Mouse (Mus musculus) inflammation-experienced regulatory T-cells, adult 6 months (primary cell): ENCODE measurements around the gene Med9. TPM values are rescaled to one million over a fixed set of nuclear protein-coding genes. Genes with fewer than 3 reads are reported as not detected.

ENCODE experiments used
- ATAC-seq: one replicate; pipeline ENCODE4 v1.8.0; 2017
- polyA plus RNA-seq, 3 experiments: library from polyadenylated mRNA; unstranded; fragments of 100-300 nt; shearing (Covaris generic); gene quantifications; one replicate each; pipeline ENCODE4 v1.2.1; 2017

Med9 gene
- polyA plus RNA-seq, 3 experiments from 2014 or later, result 4.0 to 8.1 (median 6.0) TPM

DNA sequence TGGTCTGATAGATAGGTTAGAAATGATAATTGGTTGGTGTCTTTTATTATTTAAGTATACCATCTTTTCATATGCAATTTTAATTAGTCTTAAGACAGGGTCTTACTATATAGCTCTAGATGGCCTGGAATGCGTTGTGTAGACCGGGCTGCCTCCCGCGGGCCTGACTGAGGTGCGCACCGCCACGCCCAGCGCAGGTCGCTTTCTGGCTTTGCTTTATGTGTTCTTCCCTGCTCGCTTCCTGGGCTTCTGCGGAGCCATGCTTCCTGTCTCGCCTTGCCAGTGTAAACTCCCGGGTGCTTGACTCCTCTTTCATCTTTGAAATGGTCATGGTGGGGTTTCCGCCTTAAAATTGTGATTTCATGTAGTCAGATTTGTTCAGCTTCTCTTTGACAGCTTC, 4.9 kb downstream of the Med9 start:
- ATAC-seq, result no peak

DNA sequence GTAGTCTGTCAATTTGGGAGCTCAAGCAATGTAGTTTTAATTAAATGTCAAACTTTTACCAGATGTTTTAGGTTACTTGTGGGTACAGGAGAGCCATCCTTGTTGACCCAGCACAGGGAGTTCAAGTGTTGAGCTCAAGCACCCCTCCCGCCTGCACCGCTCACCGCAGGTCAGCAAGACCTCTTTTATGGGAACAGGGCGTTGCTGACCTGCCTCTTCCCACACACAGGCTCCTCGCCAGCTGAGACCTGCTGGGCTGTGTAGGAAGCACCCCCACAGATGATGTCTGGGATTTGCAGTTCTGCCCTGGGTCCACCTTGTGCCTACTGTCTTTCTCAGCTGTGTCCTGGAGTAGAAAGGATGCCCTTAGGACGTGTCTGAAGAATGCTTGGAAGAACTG, 8.7 kb downstream of the Med9 start:
- no peak for ATAC-seq

DNA sequence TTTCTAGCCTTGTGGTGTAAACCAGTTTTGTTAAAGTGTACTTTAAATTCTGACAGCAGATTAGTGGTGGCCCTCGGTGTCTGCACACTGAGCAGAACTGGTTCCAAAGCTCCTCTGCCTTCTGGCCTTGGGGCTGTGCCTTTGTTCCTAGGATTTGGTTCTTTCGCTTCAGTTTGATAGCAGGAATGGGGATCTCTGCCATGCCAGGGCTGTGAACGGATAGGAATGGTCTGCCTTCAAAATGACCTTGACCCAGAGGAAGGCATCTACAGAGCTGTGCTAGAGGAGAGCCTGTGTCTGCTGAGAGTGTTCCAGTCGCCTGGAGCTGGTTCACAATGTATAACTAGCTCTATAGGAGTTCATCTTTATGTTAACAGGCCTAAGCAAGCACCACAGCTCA, 11.4 kb downstream of the Med9 start:
- no peak for ATAC-seq

DNA sequence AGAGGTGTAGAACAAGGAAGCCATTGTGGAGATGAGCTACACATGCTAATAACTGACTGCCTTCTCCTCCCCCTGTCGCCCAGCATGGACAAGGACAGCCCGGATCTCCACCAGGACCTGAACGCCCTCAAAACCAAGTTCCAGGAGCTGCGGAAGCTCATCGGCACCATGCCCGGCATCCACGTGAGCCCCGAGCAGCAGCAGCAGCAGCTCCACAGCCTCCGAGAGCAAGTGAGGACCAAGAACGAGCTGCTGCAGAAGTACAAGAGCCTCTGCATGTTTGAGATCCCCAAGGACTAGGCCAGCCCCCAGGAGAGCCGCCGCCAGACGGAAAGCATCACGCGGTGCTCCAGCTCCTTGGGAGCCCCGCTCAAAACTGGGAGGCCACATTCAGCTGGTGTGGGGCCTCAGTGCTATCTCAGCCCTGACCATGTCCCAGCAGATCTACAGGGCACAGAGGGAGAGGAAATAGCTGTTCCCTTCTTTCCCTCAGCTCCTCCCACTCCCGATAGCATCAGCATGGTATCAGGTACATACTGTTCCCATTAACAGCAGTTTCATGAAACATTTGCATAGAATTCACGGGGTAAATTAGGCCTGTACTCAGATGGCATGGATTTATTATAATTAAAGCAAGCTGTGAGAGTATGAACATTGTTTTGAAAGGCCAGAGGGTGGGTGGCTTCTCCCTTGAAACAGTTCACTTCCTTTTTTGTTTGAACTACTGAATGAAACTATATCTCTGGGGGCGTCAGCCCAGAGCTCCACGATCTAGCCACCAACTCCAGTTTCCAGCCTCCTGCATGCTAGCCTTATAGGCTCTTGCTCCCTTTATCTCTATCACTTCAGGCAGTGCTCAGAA, 12.7 kb downstream of the Med9 start:
- ATAC-seq, result no peak

DNA sequence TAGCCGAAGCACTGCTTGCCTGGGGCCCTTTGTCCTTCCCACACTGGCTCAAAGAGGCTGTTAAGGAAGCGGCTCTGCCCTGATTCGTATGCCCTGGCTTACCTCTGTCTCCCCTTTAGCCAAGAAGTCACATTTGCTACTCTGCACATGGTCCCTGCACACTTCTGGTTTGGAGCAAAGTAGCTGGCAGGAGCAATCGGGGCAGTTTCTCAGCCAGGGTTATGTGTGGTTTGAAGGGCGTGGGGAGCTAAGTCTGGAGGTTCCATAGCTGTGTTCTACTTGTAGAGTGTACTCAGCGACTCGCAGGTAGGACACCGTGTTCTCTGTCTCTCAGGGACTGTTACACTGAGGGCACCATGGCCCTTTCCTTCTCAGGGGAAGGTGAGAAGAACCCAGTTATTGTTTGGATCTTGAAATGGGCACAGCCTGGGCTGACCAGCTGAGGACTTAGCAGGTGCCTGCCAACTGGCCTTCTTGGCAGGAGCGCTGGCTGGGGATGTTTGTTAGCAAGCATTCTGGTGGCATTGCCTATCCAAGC, 13.4 kb downstream of the Med9 start:
- ATAC-seq, result no peak

GRCm38 (mm10) chr11:59962590-59962989, 14.6 kb downstream of the Med9 start:
- no peak for ATAC-seq

GRCm38 (mm10) chr11:59963364-59964162, 15.6 kb downstream of the Med9 start:
- no peak for ATAC-seq

DNA sequence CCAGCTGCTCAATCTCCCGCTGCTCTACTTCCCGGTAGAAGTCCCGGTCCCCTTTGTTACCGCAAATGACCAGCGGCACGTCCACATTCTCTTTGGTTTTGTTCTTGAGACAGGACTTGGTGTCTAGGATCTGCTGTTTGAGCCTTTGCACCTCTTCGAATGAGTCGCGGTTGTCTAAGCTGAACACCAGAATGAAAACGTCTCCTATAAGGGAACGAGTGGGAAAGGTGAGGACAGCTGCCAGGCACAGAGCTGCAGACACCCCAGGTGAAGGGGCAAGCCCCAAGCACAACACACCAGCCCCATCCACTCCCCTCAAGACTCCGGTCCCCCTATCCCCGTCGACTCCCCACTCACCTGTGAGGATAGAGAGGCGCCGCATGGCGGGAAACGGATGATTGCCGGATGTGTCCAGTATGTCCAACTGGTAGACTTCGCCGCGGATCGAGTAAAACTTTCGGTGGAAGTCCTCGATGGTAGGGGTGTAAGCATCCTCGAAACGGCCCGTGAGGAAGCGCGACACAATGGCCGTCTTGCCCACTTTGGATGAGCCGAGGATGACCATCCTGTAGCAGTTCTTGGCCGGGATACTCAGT, 16.3 kb downstream of the Med9 start:
- ATAC-seq, result no peak

GRCm38 (mm10) chr11:59964818-59965217, 16.8 kb downstream of the Med9 start, which contains the start of gene Rasd1:
Gene Rasd1, minus strand, starts transcription at chr11:59964944.
- ATAC-seq, result peak; percentile 60

DNA sequence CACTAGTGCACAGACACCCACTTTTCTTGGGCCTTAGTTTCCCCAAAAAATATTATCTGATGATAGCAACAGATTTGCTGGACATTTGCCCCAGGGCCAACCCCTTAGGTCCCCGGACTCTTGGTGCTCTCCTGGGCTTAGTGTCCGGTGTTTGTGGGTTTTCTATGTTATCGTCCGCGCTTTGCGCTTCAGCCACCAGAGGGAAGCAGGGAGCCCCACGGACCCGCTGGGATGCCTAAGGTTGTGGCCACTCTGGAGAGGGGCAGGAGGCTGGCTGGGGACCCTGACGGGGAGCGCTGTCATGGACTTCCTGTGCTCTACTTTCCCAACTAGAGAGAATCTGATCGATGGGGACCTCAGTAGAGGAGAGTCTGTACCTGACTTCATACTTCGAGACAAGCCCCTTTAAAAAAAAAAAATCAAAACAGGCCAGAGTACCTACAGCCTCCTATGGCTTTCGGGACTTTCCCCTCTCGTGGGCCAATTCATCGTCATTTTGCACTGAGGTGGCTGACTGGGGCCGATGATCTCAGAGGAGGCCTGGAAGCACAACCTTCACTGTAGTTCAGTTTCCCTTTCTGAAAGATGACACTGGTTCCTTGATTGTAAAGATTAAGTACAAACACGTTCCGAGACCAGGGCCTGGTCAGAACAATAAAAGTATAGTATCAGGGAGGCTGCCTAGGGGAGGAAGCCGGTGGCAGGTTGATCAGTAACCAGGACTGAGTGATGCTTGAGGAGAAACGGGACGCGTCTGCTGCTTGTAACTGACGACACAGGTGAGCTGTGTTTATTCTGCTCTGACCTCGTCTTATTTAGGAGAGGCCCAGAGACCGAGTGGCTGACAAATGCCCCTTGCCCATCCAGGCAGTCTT, 17.5 kb downstream of the Med9 start:
- peak; percentile 41 for ATAC-seq

- ATAC-seq, result no peak
These were observed 18.1 kb downstream of the Med9 start for GRCm38 (mm10) chr11:59966102-59966483.

DNA sequence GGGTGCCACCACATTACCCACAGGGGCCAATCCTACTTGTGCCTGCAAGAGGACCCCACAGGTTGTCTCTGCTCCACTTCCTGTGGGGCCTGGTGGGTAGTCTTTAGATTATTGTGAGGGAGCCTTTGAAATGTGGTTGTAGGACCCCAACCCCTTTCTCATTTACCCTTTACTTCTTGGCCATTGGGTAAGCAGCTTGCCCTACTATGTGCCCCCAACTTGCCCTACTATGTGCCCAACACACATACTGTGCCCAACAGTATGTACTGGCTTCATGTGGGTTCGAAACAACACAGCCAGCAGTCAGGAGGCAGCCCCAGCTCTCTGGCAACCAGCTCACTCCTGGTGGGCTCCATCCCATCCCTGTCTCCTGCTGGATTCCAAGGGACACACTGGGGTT, 19.8 kb downstream of the Med9 start:
- no peak for ATAC-seq

DNA sequence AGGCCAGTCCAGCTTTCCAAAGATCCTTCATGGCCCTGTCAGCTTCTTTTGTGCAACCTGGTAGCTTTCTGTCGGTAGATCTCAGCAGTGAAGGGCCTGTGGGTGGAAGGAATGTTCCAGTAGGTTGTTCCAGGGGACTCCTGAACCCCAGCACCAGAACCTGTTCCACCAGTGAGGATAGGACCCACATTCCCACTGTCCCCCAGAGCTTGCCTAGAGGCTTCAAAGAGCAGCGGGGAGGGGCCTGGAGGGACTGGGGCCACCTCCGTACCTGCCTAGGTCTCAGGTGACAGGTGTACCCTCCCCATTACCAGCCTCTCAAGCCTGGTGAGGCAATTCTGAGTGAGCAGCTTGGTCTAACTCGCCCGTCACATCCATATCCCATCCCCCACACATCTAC, 22.8 kb downstream of the Med9 start:
- no peak for ATAC-seq

DNA sequence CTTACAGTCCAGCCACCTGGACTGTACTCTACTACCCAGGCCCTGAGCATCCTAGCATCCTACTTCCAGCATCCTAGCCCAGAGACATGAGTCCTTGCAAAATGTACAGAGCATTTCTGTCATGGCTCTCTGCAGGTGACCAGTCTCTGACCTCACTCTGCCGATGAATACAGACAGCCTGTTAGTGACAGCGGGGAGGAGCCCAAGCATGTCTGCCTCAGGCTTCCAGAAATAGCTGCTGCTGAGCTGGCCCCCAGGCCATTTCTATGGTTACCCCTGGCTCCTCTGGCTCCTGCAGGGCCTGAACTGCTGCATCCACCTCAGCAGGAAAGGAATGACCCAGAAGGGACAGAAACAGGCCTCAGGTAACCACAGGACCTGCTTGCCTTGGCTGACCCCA, 23.7 kb downstream of the Med9 start:
- ATAC-seq, result no peak

- ATAC-seq, result no peak
These were observed 25.4 kb downstream of the Med9 start for GRCm38 (mm10) chr11:59973389-59973788.

GRCm38 (mm10) chr11:59975241-59975640, 27.2 kb downstream of the Med9 start:
- ATAC-seq, result no peak

- no peak for ATAC-seq
These were observed 29.8 kb downstream of the Med9 start for GRCm38 (mm10) chr11:59977831-59978230.

GRCm38 (mm10) chr11:59989406-59989805, 41.4 kb downstream of the Med9 start:
- no peak for ATAC-seq

DNA sequence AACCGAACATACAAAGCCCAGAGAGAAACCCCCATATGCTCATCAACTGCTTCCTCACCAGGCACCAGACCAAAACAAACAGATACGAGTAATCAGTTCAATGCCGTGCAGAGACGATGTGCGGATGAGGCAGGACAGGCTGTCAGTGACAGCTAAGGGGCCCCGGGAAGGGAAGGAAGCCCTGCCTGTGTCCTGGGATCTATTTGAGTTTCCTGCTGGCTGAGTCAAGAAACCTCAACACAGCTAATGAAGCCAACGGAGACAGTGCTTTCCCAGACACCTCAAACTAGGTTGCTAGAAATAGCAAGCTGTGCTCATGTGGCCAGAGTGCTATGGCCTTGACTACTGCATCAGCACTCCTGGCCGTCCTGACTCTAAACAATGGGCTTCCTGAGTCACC, 43.4 kb downstream of the Med9 start:
- no peak for ATAC-seq

- no peak for ATAC-seq
These were observed 46.3 kb downstream of the Med9 start for GRCm38 (mm10) chr11:59994318-59994717.

DNA sequence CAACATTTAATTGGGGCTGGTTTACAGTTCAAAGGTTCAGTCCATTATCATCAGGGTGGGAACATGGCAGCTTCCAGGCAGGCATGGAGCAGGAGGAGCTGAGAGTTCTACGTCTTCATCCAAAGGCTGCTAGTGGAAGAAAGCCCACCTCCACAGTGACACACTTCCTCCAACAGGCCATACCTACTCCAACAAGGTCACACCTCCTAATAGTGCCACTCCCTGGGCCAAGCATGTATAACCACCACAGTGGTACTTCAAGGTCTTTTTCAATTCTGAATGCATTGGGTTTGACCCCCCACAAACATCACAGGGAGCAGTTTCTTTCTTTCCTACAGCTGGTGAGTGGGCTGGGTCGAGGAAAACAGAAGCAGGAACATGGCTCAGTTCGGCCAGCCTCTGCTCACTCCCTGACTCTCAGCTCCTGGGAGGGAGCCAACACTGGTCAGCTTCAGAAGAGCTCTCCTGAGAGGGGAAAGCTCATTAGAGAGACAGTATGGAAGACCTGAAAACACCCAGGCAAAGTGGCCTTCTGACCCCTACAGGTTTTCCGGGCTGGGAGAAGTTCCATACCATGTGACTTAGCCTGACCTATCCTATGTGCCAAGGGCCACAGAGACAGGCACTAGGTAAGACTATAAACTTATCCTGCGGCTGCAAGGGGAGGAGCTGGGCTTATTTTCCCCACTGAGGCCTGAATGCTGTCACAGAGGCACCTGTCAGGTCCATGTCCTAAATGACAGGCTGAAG, 53.4 kb downstream of the Med9 start:
- no peak for ATAC-seq
